Mouse (Mus musculus) midbrain, embryonic 15.5 days (tissue): Measurements from ENCODE around the gene Fam214a. TPM values are rescaled to one million over a fixed set of nuclear protein-coding genes. Genes with fewer than 3 reads are reported as not detected.
A peak's percentile ranks its signal among the peaks of the same experiment; 100 is the strongest.

ENCODE experiments used
- ATAC-seq: fragments of 200-750 bp; cut with Nextera tagmentation; replicated peaks from 2 replicates; pipeline ENCODE4 v1.8.0; 2017; ENCODE audit warnings: moderate TSS enrichment
- H3K27ac ChIP-seq: fragments of 300-500 bp; sonication (generic); 2 replicates; pipeline ENCODE4 v1.5.1; 2015; ENCODE audit warnings: mild to moderate bottlenecking, inconsistent platforms
- H3K27me3 ChIP-seq: fragments of 300-500 bp; sonication (generic); replicated peaks from 2 replicates; pipeline ENCODE4 v1.6.1; 2015; ENCODE audit warnings: inconsistent platforms
- H3K36me3 ChIP-seq: fragments of 300-500 bp; sonication (generic); replicated peaks from 2 replicates; pipeline ENCODE4 v1.6.1; 2015; ENCODE audit warnings: inconsistent platforms
- H3K4me1 ChIP-seq: fragments of 300-500 bp; sonication (generic); 2 replicates; pipeline ENCODE4 v1.6.1; 2015; ENCODE audit warnings: inconsistent platforms
- H3K4me2 ChIP-seq: fragments of 300-500 bp; sonication (generic); 2 replicates; pipeline ENCODE4 v1.6.1; 2015; ENCODE audit warnings: inconsistent platforms, mild to moderate bottlenecking, moderate library complexity
- H3K4me3 ChIP-seq: fragments of 300-500 bp; sonication (generic); 2 replicates; pipeline ENCODE4 v1.5.1; 2015; ENCODE audit warnings: mild to moderate bottlenecking, inconsistent platforms
- H3K9ac ChIP-seq: fragments of 300-500 bp; sonication (generic); 2 replicates; pipeline ENCODE4 v1.6.1; 2015; ENCODE audit warnings: mild to moderate bottlenecking, inconsistent platforms
- H3K9me3 ChIP-seq: fragments of 300-500 bp; sonication (generic); 2 replicates; pipeline ENCODE4 v1.6.1; 2016; ENCODE audit warnings: inconsistent platforms
- WGBS: fragments of 180-500 bp; shearing (Covaris S2); methylation state at CpG from one replicate; pipeline ENCODE4 v1.1.7; 2015; ENCODE audit warnings: mixed read lengths; 5-methylcytosine and 5-hydroxymethylcytosine counted together
- polyA plus RNA-seq: library from polyadenylated mRNA; unstranded; fragments of >200 nt; fragmentation: Nextera tagmentation; extraction: Ambion mirVana; gene quantifications from 2 replicates; pipeline ENCODE4 v1.2.1, GENCODE M21; 2015

Gene Fam214a
- polyA plus RNA-seq, 1 experiment from 2014 or later, result 28.1 TPM

DNA sequence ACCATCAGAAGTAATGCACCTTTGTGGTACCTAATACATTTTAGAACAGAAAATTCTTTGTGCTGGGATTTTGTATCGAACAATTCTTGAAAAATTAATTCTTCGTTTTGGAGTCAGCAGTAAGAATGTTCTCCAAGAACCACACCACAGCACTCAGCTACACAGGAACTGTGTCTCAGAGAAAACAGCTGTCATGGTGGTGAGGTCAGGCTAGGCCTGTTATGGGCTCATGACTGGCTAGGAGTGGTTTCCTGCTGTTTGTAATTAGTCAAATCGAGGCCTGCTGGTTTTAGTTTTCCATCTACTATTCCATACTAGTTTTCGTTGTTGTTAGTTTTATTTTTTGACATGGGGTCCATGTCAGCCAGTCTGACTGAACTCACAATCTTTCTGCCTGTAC lies 67.9 kb downstream of the Fam214a start:
- H3K4me3 ChIP-seq, result no peak overlapping the region
- ATAC-seq, result no peak
- no peaks in the 10 kb centered on the region for H3K9me3 ChIP-seq
- no peak overlapping the region for H3K27ac ChIP-seq
- no peaks in the 10 kb centered on the region for H3K4me1 ChIP-seq
- H3K27me3 ChIP-seq, result no peaks in the 10 kb centered on the region
- H3K36me3 ChIP-seq, result peaks cover 26% of the 10 kb centered on the region
- H3K9ac ChIP-seq, result no peak overlapping the region
- H3K4me2 ChIP-seq, result no peak overlapping the region
- WGBS, result 92% methylated on average over 4 of the region's 4 CpGs

DNA sequence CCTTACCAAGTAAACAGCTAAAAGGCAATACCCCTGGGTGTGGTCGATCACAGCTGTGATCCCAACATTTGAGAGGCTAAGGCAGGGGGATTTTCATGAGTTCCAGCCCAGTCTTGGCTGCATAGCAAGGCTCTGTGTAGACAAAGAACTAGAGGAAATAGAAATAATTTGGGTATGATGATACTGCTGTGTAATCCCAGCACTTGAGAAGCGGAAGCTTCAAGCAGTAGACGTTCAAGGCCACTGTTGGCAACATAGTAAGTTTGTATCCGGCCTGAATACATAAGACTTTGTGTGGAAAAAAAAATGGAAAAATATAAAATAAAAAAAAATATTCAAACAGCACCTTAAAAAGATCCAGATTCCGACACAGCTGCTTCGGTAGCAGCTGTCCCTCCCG lies 69.9 kb downstream of the Fam214a start:
- 92% methylated on average over 7 of the region's 7 CpGs for WGBS
- no peak for ATAC-seq
- H3K27ac ChIP-seq, result no peak overlapping the region
- H3K9me3 ChIP-seq, result no peaks in the 10 kb centered on the region
- no peak overlapping the region for H3K9ac ChIP-seq
- H3K4me2 ChIP-seq, result no peak overlapping the region
- no peak overlapping the region for H3K4me3 ChIP-seq
- no peaks in the 10 kb centered on the region for H3K4me1 ChIP-seq
- H3K36me3 ChIP-seq, result peaks cover 23% of the 10 kb centered on the region
- H3K27me3 ChIP-seq, result no peaks in the 10 kb centered on the region

DNA sequence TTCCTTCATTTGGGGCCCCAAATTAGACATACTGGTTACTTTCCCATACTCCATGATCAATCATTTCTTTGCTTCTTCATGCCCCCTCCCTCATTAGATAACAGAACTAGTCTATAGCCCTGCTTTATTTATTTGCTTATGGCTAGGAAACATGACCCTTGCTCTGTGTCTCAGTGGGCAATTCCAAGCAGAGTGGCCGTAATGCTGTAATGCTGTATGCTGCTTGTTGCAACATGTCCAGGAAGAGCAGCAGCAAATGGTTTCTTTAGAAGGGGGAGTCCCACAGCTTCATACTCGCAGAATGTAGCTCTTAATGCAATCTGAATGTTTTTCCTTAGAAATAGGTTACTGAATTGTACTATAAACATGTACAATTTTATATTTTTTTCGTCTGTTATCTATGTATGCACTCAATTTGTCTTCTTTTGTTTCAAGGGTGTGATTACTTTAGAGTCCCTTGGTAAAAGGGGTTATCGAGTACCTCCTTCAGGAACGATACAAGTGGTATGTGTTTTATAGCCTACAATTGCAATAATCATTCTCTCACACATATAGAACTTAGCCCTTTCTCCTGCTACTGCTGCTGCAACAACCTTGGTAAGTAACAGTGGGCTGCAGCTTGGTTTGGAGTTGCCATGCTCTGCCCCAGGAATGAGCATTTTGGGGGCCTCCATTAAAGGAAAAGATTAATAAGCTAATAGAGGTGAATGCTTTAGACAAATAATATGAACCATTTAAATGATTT lies 70.6 kb downstream of the Fam214a start:
- H3K9me3 ChIP-seq, result no peaks in the 10 kb centered on the region
- 89% methylated on average over 5 of the region's 5 CpGs for WGBS
- H3K4me2 ChIP-seq, result no peak overlapping the region
- H3K27ac ChIP-seq, result no peak overlapping the region
- ATAC-seq, result no peak
- peaks cover 25% of the 10 kb centered on the region for H3K36me3 ChIP-seq
- no peaks in the 10 kb centered on the region for H3K27me3 ChIP-seq
- no peak overlapping the region for H3K4me3 ChIP-seq
- H3K4me1 ChIP-seq, result no peaks in the 10 kb centered on the region
- no peak overlapping the region for H3K9ac ChIP-seq

DNA sequence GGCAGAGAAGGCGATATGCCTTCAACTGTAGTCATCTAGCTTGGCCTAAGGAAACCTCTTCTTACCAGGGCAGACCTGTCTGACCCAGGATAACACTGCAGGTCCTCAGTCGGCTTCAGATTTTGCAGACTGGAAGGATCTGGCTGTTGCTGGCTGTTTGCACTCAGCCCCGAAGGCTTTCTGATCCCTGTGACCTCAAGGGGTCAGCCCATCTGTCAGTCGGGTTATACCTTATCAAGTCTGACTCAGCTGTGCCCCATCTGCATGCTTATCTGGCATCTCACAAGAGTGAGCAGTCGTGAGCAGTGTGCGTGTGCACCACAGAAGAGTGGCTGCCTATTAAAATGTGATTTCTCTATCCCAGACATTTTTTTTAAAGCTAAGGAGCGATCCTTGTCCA lies 71.4 kb downstream of the Fam214a start:
- no peaks in the 10 kb centered on the region for H3K27me3 ChIP-seq
- H3K4me2 ChIP-seq, result no peak overlapping the region
- no peak overlapping the region for H3K9ac ChIP-seq
- H3K27ac ChIP-seq, result no peak overlapping the region
- H3K4me3 ChIP-seq, result no peak overlapping the region
- H3K36me3 ChIP-seq, result peaks cover 25% of the 10 kb centered on the region
- ATAC-seq, result no peak
- H3K9me3 ChIP-seq, result no peaks in the 10 kb centered on the region
- 65% methylated on average over 7 of the region's 7 CpGs for WGBS
- no peaks in the 10 kb centered on the region for H3K4me1 ChIP-seq

DNA sequence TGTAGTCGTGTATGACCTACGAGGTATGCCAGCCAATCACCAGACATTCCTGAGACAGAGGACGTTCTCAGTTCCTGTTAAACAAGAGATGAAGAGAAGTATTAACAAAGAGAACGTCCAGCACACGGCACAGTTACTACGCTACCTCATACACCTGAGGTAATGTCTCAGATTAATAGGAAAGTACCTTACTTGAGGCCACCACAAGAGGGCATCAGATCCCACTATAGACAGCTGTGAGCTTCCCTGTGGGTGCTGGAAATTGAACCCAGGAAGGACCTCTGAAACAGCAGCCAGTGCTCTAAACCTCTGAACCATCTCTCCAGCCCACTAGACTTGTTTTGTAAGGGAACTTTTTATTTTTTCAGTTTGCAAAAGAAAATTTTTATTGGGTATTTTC lies 73.0 kb downstream of the Fam214a start:
- 70% methylated on average over 6 of the region's 6 CpGs for WGBS
- ATAC-seq, result no peak
- H3K27me3 ChIP-seq, result no peaks in the 10 kb centered on the region

DNA sequence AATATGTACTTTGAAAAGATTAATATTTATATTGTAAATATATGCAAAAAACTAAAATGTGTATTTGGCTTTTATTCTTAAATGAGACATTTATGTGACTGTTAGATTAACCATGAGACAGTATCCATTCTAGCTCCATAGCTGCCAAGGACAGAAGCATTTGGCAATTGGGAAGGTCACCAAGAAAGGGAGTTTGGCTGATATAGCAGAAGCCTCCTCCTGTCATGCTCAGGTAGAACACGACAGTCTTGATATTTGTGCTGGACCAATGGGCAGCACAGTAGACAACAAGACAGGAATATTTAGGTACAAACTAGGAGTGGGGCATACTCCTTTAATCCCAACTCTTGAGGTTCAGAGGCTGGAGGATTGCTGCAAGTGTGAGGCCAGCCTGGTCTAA lies 79.7 kb downstream of the Fam214a start:
- no peak overlapping the region for H3K4me3 ChIP-seq
- H3K27me3 ChIP-seq, result no peaks in the 10 kb centered on the region
- no peaks in the 10 kb centered on the region for H3K9me3 ChIP-seq
- H3K27ac ChIP-seq, result no peak overlapping the region
- H3K4me1 ChIP-seq, result 0 out of 2 replicates have a peak, but pooled peaks cover 2% of the 10 kb centered on the region
- 0 out of 2 replicates have a peak, but pooled peaks cover 7% of the 10 kb centered on the region for H3K36me3 ChIP-seq
- ATAC-seq, result no peak
- H3K9ac ChIP-seq, result no peak overlapping the region
- H3K4me2 ChIP-seq, result no peak overlapping the region
- WGBS, result 89% methylated on average over 1 of the region's 1 CpGs

More for the DNA sequence above, 73.0 kb downstream of the Fam214a start:
- Histone ChIP-seq H3K36me3 (peaks cover 16% of the 10 kb centered on the region; the same call in 1 of the 2 replicates), H3K4me3 (no peak overlapping the region), H3K4me1 (no peaks in the 10 kb centered on the region), H3K9me3 (no peaks in the 10 kb centered on the region), H3K9ac (no peak overlapping the region), H3K27ac (no peak overlapping the region), H3K4me2 (no peak overlapping the region)

DNA sequence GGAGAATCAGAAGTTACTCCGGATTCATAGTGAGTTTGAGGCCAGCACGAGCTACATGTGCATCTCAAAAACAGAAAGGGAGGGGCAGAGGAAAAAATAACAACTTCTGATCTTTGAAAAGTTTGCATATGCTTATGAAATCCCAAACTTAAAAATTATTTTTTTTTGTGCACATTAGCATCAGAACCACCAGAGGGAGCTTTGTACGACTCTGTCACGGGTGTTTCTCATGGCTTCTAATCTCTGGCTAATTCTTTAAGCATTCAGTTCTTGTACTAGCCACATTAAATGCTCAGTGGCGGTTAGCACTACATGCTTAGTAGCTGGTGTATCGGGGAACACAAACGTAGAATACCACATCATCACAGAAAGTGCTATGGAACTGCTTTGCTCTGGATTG lies 80.5 kb downstream of the Fam214a start:
- Histone ChIP-seq H3K4me1 (0 out of 2 replicates have a peak, but pooled peaks cover 2% of the 10 kb centered on the region), H3K27me3 (no peaks in the 10 kb centered on the region), H3K9ac (no peak overlapping the region), H3K27ac (no peak overlapping the region), H3K36me3 (0 out of 2 replicates have a peak, but pooled peaks cover 6% of the 10 kb centered on the region), H3K4me2 (no peak overlapping the region), H3K9me3 (no peaks in the 10 kb centered on the region), H3K4me3 (no peak overlapping the region)
- 34% methylated on average over 7 of the region's 7 CpGs for WGBS
- ATAC-seq, result no peak

DNA sequence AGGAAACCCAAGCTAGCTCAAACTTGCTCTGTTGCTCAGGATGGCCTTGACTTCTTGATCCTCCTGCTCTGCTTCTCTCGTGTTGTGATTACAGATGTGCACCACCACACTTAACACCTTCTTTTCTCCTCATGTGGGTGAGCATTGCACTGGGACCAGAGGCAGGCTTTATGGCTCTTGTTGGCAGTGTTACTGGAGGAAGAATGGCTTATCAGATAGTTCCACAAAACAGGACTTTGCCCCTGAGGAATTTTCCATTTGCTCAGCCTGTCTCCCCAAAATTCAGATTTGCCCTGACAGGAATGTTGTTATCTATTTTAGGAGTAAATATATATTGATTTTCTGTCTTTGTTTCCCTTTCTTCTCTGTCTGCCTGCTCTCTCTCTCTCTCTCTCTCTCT lies 82.0 kb downstream of the Fam214a start:
- no peaks in the 10 kb centered on the region for H3K9me3 ChIP-seq
- no peaks in the 10 kb centered on the region for H3K27me3 ChIP-seq
- peaks cover 14% of the 10 kb centered on the region for H3K4me1 ChIP-seq
- no peaks in the 10 kb centered on the region for H3K36me3 ChIP-seq
- H3K9ac ChIP-seq, result no peak overlapping the region
- 56% methylated on average over 1 of the region's 1 CpGs for WGBS
- no peak overlapping the region for H3K4me2 ChIP-seq
- no peak for ATAC-seq
- no peak overlapping the region for H3K27ac ChIP-seq
- H3K4me3 ChIP-seq, result no peak overlapping the region

DNA sequence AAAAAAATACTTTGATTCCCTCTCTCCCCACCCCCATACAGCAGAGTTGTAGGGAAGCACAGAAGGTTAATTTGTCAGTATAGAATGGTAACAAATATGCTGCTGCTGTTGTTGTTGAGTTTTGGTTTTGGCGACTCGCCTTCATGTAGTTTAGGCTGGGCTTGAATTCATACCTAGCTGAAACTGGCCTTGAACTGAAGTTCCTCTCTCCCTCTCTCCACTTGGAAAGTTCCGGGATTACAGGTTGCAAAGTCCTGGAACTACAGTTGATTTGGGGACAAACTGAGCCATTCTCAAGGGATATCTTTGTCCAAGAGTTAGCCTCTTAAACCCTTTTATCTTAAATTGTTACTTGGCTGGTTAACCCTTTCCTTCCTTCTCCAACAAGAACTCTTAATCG lies 83.3 kb downstream of the Fam214a start:
- Histone ChIP-seq H3K9me3 (no peaks in the 10 kb centered on the region), H3K4me1 (peaks cover 19% of the 10 kb centered on the region), H3K9ac (no peak overlapping the region), H3K36me3 (no peaks in the 10 kb centered on the region), H3K4me3 (no peak overlapping the region), H3K4me2 (no peak overlapping the region), H3K27me3 (no peaks in the 10 kb centered on the region), H3K27ac (no peak overlapping the region)
- ATAC-seq, result no peak
- WGBS, result 86% methylated on average over 4 of the region's 4 CpGs

DNA sequence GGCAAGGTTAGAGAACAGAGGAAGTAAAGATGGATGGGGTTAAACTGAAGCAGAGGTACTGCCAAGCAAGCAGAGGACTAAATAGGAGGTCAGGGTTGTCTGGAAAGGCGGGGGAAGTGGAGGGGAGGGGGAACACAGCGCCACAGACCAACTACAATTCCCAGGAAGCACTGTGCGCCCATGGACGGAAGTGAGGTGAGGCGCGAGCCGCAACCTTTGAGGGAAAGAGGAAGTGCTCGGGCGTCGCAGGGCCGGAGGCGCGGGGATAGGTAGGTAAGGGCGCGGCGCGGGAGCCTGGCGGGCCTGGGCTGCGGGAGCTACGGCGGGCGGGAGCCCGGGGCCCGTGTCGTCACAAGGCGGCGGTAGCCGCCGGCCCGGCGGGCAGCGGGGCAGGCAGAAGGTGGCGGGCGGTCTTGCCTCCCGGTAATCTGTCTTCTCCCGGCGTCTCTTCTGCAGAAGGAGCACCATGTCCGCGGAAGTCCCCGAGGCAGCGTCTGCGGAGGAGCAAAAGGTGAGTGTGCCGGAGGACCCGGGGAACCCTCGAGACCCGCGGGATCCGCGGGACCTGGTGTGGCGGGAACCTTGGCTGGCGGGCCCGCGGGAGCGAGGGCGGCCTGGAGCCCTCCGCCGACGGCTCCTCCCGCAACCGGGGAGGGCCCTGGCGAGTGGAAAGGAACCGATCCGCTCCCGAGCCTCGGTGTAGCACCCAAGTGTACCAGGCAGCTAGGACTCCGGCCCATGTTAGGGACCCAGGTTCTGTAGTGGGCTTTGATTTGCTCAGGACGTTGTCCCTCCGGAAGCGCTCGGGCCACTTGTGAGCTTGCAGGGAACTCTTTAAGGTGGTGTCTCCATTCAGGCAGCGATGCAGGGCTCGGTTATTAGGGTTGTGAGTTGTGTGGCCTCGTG lies 85.0 kb downstream of the Fam214a start, which contains the start of gene Arpp19:
Gene Arpp19, plus strand, starts transcription at position 164 of the 906 bp plus-strand sequence.
- Histone ChIP-seq H3K4me1 (peaks cover 19% of the 10 kb centered on the region), H3K4me3 (peak within 1 kb of the TSS; percentile 99), H3K9me3 (no peaks in the 10 kb centered on the region), H3K4me2 (peak within 1 kb of the TSS; percentile 71), H3K9ac (peak within 1 kb of the TSS; percentile 86), H3K27me3 (no peaks in the 10 kb centered on the region), H3K36me3 (no peaks in the 10 kb centered on the region), H3K27ac (peak within 1 kb of the TSS; percentile 81)
- peak; percentile 97 for ATAC-seq
- under 1% methylated on average over 73 of the region's 73 CpGs for WGBS

DNA sequence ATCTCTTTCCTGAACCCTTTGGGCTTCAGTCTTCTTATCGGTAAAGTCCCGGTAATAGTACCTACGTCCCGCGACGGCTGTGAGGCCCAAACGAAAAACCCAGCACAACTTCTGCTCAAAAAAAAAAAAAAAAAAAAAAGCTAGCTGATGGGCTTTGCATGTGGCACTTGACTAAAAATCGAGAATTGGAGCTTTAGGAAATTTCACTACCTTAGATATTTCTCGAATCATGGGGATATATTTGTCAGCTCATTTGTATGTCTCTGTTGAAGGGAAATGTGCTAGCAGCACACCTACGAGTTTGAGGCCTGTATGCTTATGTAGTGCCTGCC lies 85.6 kb downstream of the Fam214a start:
- no peak for ATAC-seq
- H3K27me3 ChIP-seq, result no peaks in the 10 kb centered on the region
- no peaks in the 10 kb centered on the region for H3K36me3 ChIP-seq
- H3K9me3 ChIP-seq, result no peaks in the 10 kb centered on the region
- H3K4me1 ChIP-seq, result peaks cover 17% of the 10 kb centered on the region
- H3K9ac ChIP-seq, result peak overlapping the region; percentile 86
- peak overlapping the region; percentile 81; the same call in 1 of the 2 replicates for H3K27ac ChIP-seq
- peak overlapping the region; percentile 71 for H3K4me2 ChIP-seq
- H3K4me3 ChIP-seq, result peak overlapping the region; percentile 99
- WGBS, result under 1% methylated on average over 10 of the region's 10 CpGs

DNA sequence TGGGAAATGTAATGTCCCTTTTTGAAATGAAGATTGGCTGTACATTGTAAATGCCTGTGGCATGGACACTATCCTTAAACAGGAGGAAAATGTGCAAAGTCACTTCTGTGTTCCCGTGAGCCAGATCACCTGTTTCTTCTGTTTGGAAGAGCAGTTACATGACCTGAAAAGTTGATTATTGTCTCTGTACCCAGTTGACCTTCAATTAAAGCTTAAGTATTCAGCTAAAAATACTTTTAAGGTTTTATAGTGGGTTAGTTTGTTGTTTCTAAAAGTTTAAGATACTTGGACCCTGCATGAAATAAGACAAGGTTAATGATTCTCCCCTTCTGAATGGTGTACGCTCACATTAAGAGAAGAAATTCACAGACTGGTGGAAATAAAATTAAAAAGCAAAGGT lies 87.9 kb downstream of the Fam214a start:
- no peak for ATAC-seq
- no peak overlapping the region for H3K9ac ChIP-seq
- H3K27me3 ChIP-seq, result no peaks in the 10 kb centered on the region
- H3K4me3 ChIP-seq, result no peak overlapping the region
- no peaks in the 10 kb centered on the region for H3K9me3 ChIP-seq
- peaks cover 17% of the 10 kb centered on the region for H3K4me1 ChIP-seq
- H3K4me2 ChIP-seq, result no peak overlapping the region
- WGBS, result 91% methylated on average over 2 of the region's 2 CpGs
- H3K27ac ChIP-seq, result no peak overlapping the region
- no peaks in the 10 kb centered on the region for H3K36me3 ChIP-seq
